ENCODE assay signal across 8 mouse cellular contexts in genomic region chr11:64079727-64080081, GRCm38 (mm10). TPM values are rescaled to one million over a fixed set of nuclear protein-coding genes. Genes with fewer than 3 reads are reported as not detected.
DNase-seq lines count a peak whose midpoint lies in the region; ATAC-seq lines count a peak whose summit lies in the region.

No protein-coding gene starts in this region.

- H3K4me2 ChIP-seq in kidney, embryonic 16.5 days (replicated peaks; ENCODE audit: low read depth, low read length), result peak overlapping the region; percentile 68
- H3K4me2 ChIP-seq in midbrain, embryonic 15.5 days, result peak overlapping the region; percentile 70

- DNase-seq in kidney, adult 8-10 months, result no peak
- DNase-seq in c-Kit-positive CD71-positive TER-119-positive erythroid progenitor cells, embryonic 14.5 days (ENCODE audit: low spot score), result peak; percentile 56
- DNase-seq in hindlimb bud, embryonic 11.5 days (ENCODE audit: extremely low spot score, low read depth, low spot score), result peak; percentile 8
- no peak for DNase-seq in layer of hippocampus, postnatal 36 days
- no peak for DNase-seq in left cerebral cortex, adult 18-20 months (ENCODE audit: low spot score in 2 of 2)
- no peak for DNase-seq in lung, postnatal 14 days

- ATAC-seq in kidney, embryonic 16.5 days (ENCODE audit: low FRiP score, low TSS enrichment), result 0 out of 2 replicates have a peak, but pooled peaks have one; percentile 35
- ATAC-seq in midbrain, embryonic 15.5 days (replicated peaks), result peak; percentile 83

- peaks cover 3% of the 10 kb centered on the region for H3K36me3 ChIP-seq in kidney, embryonic 16.5 days (ENCODE audit: insufficient read depth, low read length)
- H3K36me3 ChIP-seq in midbrain, embryonic 15.5 days (replicated peaks), result no peaks in the 10 kb centered on the region

- H3K27me3 ChIP-seq in kidney, embryonic 16.5 days (ENCODE audit: insufficient read depth, low read length), result no peaks in the 10 kb centered on the region
- H3K27me3 ChIP-seq in midbrain, embryonic 15.5 days (replicated peaks), result no peaks in the 10 kb centered on the region

- 0% methylated on average over 8 of the region's 8 CpGs for WGBS in kidney, embryonic 16.5 days
- under 1% methylated on average over 8 of the region's 8 CpGs for WGBS in midbrain, embryonic 15.5 days

- peak overlapping the region; percentile 94 for H3K27ac ChIP-seq in kidney, embryonic 16.5 days (ENCODE audit: low read length)
- H3K27ac ChIP-seq in midbrain, embryonic 15.5 days, result peak overlapping the region; percentile 92

- 0 out of 2 replicates have a peak, but pooled peaks cover 3% of the 10 kb centered on the region for H3K9me3 ChIP-seq in kidney, embryonic 16.5 days (ENCODE audit: low read length)
- no peaks in the 10 kb centered on the region for H3K9me3 ChIP-seq in midbrain, embryonic 15.5 days

- H3K4me1 ChIP-seq in kidney, embryonic 16.5 days (ENCODE audit: insufficient read depth, low read length), result peaks cover 10% of the 10 kb centered on the region
- H3K4me1 ChIP-seq in midbrain, embryonic 15.5 days, result peaks cover 14% of the 10 kb centered on the region

- peak overlapping the region; percentile 74 for H3K4me3 ChIP-seq in kidney, embryonic 16.5 days (ENCODE audit: low read length)
- peak overlapping the region; percentile 84 for H3K4me3 ChIP-seq in midbrain, embryonic 15.5 days

- peak overlapping the region; percentile 90 for H3K9ac ChIP-seq in kidney, embryonic 16.5 days (replicated peaks; ENCODE audit: low read length)
- H3K9ac ChIP-seq in midbrain, embryonic 15.5 days, result peak overlapping the region; percentile 90

RNA-seq across cellular contexts. Expression of gene Cox10, which starts 0.4 kb away (rescaled TPM):
- 29.3 and 30.9 TPM in 2 replicates for polyA plus RNA-seq in kidney, embryonic 16.5 days (2015; fragmentation: Nextera tagmentation; extraction: Ambion mirVana)
- polyA plus RNA-seq in midbrain, embryonic 15.5 days (2015; fragmentation: Nextera tagmentation; extraction: Ambion mirVana), result 28.4 and 30.8 TPM in 2 replicates
- 10 to 100 TPM; 22.1 to 24.5 TPM for total RNA-seq in layer of hippocampus, postnatal 36 days (2021)
- total RNA-seq in left cerebral cortex, adult 18-20 months (2021), result 10 to 100 TPM; 20.3 to 23.9 TPM

Comparison
In these comparisons a context has a peak if more than half of its experiments do, and no peak if none do; other contexts are left out.
1. DNase-seq: peak in c-Kit-positive CD71-positive TER-119-positive erythroid progenitor cells, embryonic 14.5 days (single experiment) and hindlimb bud, embryonic 11.5 days (single experiment); none in kidney, adult 8-10 months (0 of 2), layer of hippocampus, postnatal 36 days (0 of 2), left cerebral cortex, adult 18-20 months (0 of 2) and lung, postnatal 14 days (single experiment).